Mouse (Mus musculus): ENCODE data around the gene Noxo1. TPM values are rescaled to one million over a fixed set of nuclear protein-coding genes. Genes with fewer than 3 reads are reported as not detected.

Noxo1 gene
- total and polyA plus RNA-seq, 3 experiments = 0.62 to 2.4 TPM; not detected in 1

- no peak for TF ChIP-seq USF2 (IDR thresholded peaks at IDR 0.05; ENCODE audit: borderline replicate concordance in 1 of 2, insufficient read depth in 1 of 2, low read depth in 1 of 2, low read length in 2 of 2)
- no peak for TF ChIP-seq GABPA (IDR thresholded peaks at IDR 0.05; ENCODE audit: low read depth, low read length)
- no peak for TF ChIP-seq MAZ (IDR thresholded peaks at IDR 0.05; ENCODE audit: low read depth, low read length)
- Histone ChIP-seq H3K4me1 (ENCODE audit: control insufficient read depth in 1 of 2, insufficient read depth in 2 of 2, low read length in 2 of 2) (peaks cover 0 to 5% of the 10 kb centered on the region in 2 experiments; a peak in 2 of 4 replicates), H3K9me3 (replicated peaks; ENCODE audit: insufficient read depth, low read length) (no peaks in the 10 kb centered on the region), H3K27ac (ENCODE audit: control insufficient read depth, low read depth, low read length) (no peak overlapping the region), H3K36me3 (ENCODE audit: control insufficient read depth in 1 of 2, insufficient read depth in 2 of 2, low read length in 2 of 2) (peaks cover 0 to 4% of the 10 kb centered on the region in 2 experiments; a peak in 1 of 4 replicates), H3K4me3 (ENCODE audit: control insufficient read depth in 1 of 2, insufficient read depth in 1 of 2, low read depth in 2 of 2, low read length in 2 of 2) (no peak overlapping the region), H3K9ac (ENCODE audit: control insufficient read depth, low read depth, low read length, poor library complexity, severe bottlenecking) (no peak overlapping the region), H3K27me3 (ENCODE audit: control insufficient read depth in 1 of 2, insufficient read depth in 2 of 2, low read length in 2 of 2) (no peaks in the 10 kb centered on the region; a peak in 1 of 4 replicates), H3K79me2 (ENCODE audit: control insufficient read depth, insufficient read depth, low read length, poor library complexity) (no peaks in the 10 kb centered on the region)
- DNase-seq (ENCODE audit: low read depth, low spot score) = no peak
Observed at GRCm38 (mm10) chr17:24742307-24742706, 46.3 kb downstream of the Noxo1 start.

GRCm38 (mm10) chr17:24743896-24744295, 47.9 kb downstream of the Noxo1 start:
- Histone ChIP-seq H3K9ac (ENCODE audit: control insufficient read depth, low read depth, low read length, poor library complexity, severe bottlenecking) (no peak overlapping the region), H3K9me3 (replicated peaks; ENCODE audit: insufficient read depth, low read length) (no peaks in the 10 kb centered on the region), H3K27me3 (ENCODE audit: control insufficient read depth in 1 of 2, insufficient read depth in 2 of 2, low read length in 2 of 2) (peaks cover 0 to 4% of the 10 kb centered on the region in 2 experiments; a peak in 1 of 4 replicates), H3K27ac (ENCODE audit: control insufficient read depth, low read depth, low read length) (no peak overlapping the region), H3K79me2 (ENCODE audit: control insufficient read depth, insufficient read depth, low read length, poor library complexity) (no peaks in the 10 kb centered on the region), H3K36me3 (ENCODE audit: control insufficient read depth in 1 of 2, insufficient read depth in 2 of 2, low read length in 2 of 2) (no peaks in the 10 kb centered on the region), H3K4me1 (ENCODE audit: control insufficient read depth in 1 of 2, insufficient read depth in 2 of 2, low read length in 2 of 2) (no peaks in the 10 kb centered on the region), H3K4me3 (ENCODE audit: control insufficient read depth in 1 of 2, insufficient read depth in 1 of 2, low read depth in 2 of 2, low read length in 2 of 2) (no peak overlapping the region)
- TF ChIP-seq E2F4 (IDR thresholded peaks at IDR 0.05; ENCODE audit: borderline replicate concordance, low read depth, low read length) (no peak), CTCF (IDR thresholded peaks at IDR 0.05 in 2 of 3, conservative IDR thresholded peaks at IDR 0.05 in 1 of 3; ENCODE audit: control insufficient read depth in 1 of 3, insufficient read depth in 1 of 3, low read depth in 2 of 3, low read length in 3 of 3, poor library complexity in 1 of 3, severe bottlenecking in 1 of 3) (no peak), CHD1 (IDR thresholded peaks at IDR 0.05; ENCODE audit: low read depth, low read length) (no peak), UBTF (IDR thresholded peaks at IDR 0.05; ENCODE audit: borderline replicate concordance, insufficient read depth, low read depth, low read length) (no peak)
- no peak for DNase-seq (ENCODE audit: low read depth, low spot score)

DNA sequence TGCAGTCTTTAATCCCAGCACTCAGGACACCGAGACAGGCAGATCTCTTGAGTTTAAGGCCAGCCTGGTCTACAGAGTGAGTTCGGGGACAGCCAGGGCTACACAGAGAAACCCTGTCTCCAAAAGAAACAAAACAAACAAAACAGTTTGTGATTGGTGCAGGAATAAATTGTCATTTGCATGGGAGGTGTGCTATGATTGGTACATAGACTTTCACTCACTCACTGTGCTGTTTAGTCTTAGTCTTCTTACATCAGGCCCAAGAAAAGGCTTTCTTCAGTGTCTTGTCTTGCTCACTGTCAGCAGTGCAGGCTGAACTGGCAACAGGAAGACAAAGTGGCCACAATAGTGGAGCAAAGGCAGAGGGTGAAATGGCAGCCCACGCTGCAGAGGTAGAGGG, 48.3 kb downstream of the Noxo1 start:
- TF ChIP-seq POLR2A (IDR thresholded peaks at IDR 0.05; ENCODE audit: control insufficient read depth in 1 of 2, insufficient read depth in 1 of 2, low read depth in 1 of 2, low read length in 2 of 2, poor library complexity in 1 of 2) = no peak
- no peak for TF ChIP-seq CTCF (IDR thresholded peaks at IDR 0.05 in 2 of 3, conservative IDR thresholded peaks at IDR 0.05 in 1 of 3; ENCODE audit: control insufficient read depth in 1 of 3, insufficient read depth in 1 of 3, low read depth in 2 of 3, low read length in 3 of 3, poor library complexity in 1 of 3, severe bottlenecking in 1 of 3)
- TF ChIP-seq ELF1 (IDR thresholded peaks at IDR 0.05; ENCODE audit: low read depth, low read length) = no peak
- no peak for TF ChIP-seq CHD2 (IDR thresholded peaks at IDR 0.05; ENCODE audit: low read length)
- no peak for TF ChIP-seq BHLHE40 (IDR thresholded peaks at IDR 0.05; ENCODE audit: borderline replicate concordance, low read depth, low read length)
- TF ChIP-seq USF2 (IDR thresholded peaks at IDR 0.05; ENCODE audit: borderline replicate concordance in 1 of 2, insufficient read depth in 1 of 2, low read depth in 1 of 2, low read length in 2 of 2) = no peak
- DNase-seq (ENCODE audit: low read depth, low spot score) = peak; percentile 20
- no peak overlapping the region for H3K9ac ChIP-seq (ENCODE audit: control insufficient read depth, low read depth, low read length, poor library complexity, severe bottlenecking)
- no peak overlapping the region for H3K4me3 ChIP-seq (ENCODE audit: control insufficient read depth in 1 of 2, insufficient read depth in 1 of 2, low read depth in 2 of 2, low read length in 2 of 2)
- H3K27me3 ChIP-seq (ENCODE audit: control insufficient read depth in 1 of 2, insufficient read depth in 2 of 2, low read length in 2 of 2) = peaks cover 0 to 4% of the 10 kb centered on the region in 2 experiments; a peak in 1 of 4 replicates
- no peaks in the 10 kb centered on the region for H3K79me2 ChIP-seq (ENCODE audit: control insufficient read depth, insufficient read depth, low read length, poor library complexity)
- H3K9me3 ChIP-seq (replicated peaks; ENCODE audit: insufficient read depth, low read length) = no peaks in the 10 kb centered on the region
- no peak overlapping the region for H3K27ac ChIP-seq (ENCODE audit: control insufficient read depth, low read depth, low read length)
- no peaks in the 10 kb centered on the region for H3K36me3 ChIP-seq (ENCODE audit: control insufficient read depth in 1 of 2, insufficient read depth in 2 of 2, low read length in 2 of 2)
- no peaks in the 10 kb centered on the region for H3K4me1 ChIP-seq (ENCODE audit: control insufficient read depth in 1 of 2, insufficient read depth in 2 of 2, low read length in 2 of 2)

All from MEL (cell line).